Mouse (Mus musculus) small intestine, adult 2 months (tissue): ENCODE results near the gene C3.

Experiments used
- CTCF ChIP-seq: fragments of 200-500 bp; IDR thresholded peaks from 2 replicates; pipeline ENCODE4 v1.5.1; 2012; ENCODE audit warnings: low read depth, mild to moderate bottlenecking, control low read depth, inconsistent platforms, low read length, moderate library complexity, mixed read lengths; ENCODE audit not compliant: insufficient replicate concordance, insufficient read length; ENCODE audit errors: extremely low read depth
- POLR2A ChIP-seq: fragments of 200-500 bp; IDR thresholded peaks from 2 replicates; pipeline ENCODE4 v1.6.1; 2012; ENCODE audit warnings: low read depth, mild to moderate bottlenecking, control low read depth, inconsistent platforms, low read length, moderate library complexity

- TF ChIP-seq POLR2A (no peak), CTCF (no peak)
Measured at GRCm38 (mm10) chr17:57170616-57171260, 57.2 kb downstream of the C3 start.
